Mouse (Mus musculus): ENCODE results near the gene Fig4.

The Fig4 gene

GRCm38 (mm10) chr10:41302689-41303431, at the start of gene Fig4:
Fig4 (minus strand) TSS chr10:41303260.
- DNase-seq (ENCODE audit: low spot score): peak; percentile 91

DNA sequence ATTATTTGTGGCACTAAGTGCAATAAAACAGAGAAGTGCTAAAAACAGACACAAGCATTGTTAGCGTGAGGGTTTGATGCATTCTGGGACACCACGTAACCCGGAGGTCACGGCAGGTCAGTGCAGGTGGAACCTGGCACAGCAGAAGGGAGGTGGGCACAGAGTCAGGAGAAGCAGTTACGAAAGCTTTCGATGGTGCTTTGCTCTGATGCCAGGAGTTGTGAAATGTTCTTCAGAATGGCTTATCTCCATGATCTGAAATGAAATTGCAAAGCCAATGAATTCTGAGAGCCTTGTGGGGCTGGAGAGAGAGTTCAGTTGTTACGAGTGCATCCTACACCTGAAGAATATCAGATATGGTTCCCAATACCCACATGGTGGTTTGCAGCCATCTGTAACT, 38.3 kb upstream of the Fig4 start:
- DNase-seq (ENCODE audit: low spot score): no peak

DNA sequence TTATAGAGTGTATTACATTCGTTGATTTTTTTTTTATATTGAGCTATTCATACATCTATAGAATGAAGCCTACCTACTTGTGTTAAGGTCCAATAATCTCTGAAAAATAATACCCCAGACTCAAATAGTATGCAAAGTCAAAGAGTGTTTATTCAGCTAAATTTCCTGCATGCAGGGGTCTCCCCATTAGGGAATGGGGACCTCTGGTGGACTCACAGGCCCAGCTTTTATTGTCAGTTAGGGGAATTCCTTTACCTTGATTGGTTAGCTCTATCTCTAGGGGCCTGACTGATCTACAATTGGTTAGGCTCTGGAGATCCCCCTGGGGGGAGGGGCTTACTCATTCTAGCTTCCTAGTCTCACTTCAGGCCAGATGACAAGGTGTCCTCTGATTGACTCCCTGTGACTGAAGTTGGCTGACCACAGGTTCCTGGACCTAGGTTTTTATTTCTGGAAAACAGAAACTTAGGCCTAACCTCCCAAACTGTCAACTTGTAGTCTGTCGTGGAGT, 29.5 kb upstream of the Fig4 start:
- no peak for DNase-seq (ENCODE audit: low spot score)

- DNase-seq (ENCODE audit: low spot score): no peak
Observed at GRCm38 (mm10) chr10:41315866-41316265, 12.8 kb upstream of the Fig4 start.

- DNase-seq (ENCODE audit: low spot score): no peak
Observed at GRCm38 (mm10) chr10:41308205-41308604, 5.1 kb upstream of the Fig4 start.

GRCm38 (mm10) chr10:41304961-41305455, 1.9 kb upstream of the Fig4 start:
- no peak for DNase-seq (ENCODE audit: low spot score)

DNA sequence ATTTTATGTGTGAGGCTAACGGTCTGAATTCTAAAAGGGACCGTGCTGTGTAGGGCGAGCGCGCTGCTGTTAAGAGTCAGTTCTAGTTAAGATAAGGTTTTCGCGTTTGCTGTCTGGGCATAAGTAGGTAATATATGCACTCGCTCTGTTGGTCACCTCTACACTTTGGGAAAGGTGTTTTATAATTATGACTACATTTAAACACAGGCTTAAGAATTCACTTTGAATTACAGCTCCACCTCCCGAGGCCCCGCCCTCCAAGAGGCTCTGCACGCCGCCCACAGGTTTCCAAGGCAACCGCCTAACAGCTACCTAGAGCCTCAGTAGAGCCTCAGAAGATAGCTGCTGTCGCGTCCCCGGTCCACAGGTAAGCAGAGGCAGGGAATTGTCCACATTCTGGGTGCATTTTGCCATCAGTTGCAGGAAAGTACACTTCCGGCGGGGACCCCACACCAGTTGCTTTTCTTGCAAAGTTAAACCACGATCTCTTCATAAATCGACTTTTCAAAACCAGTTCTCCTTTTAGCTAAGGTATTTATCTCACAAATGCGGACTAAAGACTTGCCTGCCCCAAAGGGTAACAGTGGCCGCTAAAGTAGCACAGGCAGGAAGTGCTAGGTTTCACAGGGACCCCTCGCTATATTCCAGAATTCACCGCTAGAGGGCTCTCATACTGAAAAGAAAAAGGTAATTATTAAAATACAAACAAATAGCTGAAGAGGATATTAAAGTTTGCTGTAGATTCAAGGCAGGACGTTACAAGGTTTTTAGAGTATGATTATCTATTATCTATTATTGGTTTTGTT, 782 bp upstream of the Fig4 start, which contains the start of gene Ak9:
Gene Ak9 (plus strand): TSS at position 342 of the 806 bp plus-strand sequence.
- peak; percentile 89 for DNase-seq (ENCODE audit: low spot score)

DNA sequence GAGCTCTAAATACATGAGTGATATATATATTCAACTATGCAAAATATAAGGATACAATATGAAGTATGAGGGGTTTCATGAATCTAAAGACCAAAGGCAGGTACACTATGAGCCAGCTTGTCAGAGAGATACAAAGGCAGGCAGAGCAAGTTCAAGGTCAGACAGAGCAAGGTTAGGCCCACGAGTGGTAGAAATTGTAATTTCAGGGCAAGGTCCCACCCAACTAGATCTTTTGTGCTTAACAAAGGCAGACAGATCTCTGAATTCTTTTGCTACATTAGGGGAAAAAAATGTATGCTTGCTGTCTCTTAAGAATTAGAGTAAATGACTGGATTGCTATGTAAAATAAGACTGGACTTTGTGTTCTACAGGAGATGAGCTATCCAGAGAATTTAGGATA, 2.9 kb downstream of the Fig4 start:
- DNase-seq (ENCODE audit: low spot score): no peak

- DNase-seq (ENCODE audit: low spot score): no peak
Observed at GRCm38 (mm10) chr10:41295145-41295544, 7.9 kb downstream of the Fig4 start.

DNA sequence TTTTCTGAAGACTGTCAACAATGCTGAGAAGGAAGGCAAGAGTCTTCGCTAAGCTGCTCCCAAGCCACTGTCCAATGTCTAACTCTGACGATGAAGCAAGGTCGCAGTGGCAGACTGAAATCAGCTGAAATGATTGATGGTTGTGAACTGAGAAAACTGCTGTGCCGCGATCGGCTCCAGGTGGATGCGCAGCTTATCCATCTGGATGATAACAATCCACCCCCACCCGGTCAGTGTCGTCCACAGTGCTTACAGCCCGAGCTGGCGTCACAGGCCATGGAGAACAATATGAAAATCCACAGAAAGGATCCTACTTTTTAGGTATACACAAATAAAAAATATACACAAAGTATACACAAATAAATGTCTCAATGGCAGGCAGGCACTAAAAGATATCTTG, 8.3 kb downstream of the Fig4 start:
- DNase-seq (ENCODE audit: low spot score): no peak

DNA sequence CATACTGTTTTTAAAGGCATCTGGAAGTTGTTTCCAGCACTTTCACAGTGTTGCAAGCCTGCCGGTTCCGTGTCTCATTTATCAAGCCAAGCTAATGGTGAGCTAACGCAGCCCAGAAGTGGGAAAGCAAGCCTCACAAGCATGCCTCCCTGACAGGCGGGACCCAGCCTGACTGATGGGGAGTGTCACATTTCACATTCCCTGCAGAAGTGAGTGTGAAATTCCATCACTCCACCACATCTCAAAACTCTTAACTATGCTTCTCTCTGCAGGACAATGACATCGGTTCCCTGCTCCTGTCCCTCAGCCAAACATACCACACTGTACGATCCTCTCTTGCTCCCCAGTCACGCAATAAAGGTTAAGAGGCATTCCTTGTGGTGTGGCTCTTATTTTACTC, 10.0 kb downstream of the Fig4 start:
- DNase-seq (ENCODE audit: low spot score): peak; percentile 54

- DNase-seq (ENCODE audit: low spot score): no peak
Observed at GRCm38 (mm10) chr10:41291021-41291420, 12.0 kb downstream of the Fig4 start.

DNA sequence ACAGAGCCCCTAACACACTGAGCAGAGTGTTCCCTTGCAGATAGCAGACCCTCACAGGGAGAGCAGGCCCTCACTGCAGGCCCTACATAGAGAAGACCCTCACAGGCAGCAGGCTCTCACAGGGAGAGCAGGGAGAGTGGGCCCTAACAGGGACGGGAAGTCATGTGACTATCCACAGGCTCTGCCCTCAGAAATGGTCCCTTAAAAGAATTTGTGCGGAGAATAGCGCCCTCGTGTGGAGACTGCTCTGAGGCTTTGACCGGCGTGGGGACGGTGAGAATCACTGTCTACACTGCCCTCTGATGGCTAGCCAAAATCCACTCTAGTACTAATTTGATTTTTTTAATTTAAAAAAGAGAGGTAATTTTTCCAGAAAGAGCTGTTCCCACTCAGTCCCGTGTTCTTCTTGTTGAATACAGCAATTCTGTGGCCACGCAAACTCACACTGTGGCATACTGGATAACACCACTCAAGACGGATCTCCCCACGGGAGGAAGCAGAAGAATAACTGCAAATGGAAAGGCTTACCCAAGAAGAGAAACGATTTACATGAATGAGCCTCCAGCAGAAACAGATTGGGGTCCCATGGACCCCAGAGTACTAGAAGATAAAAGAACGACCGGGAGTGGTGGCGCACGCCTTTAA, 14.2 kb downstream of the Fig4 start:
- peak; percentile 82 for DNase-seq (ENCODE audit: low spot score)

- no peak for DNase-seq (ENCODE audit: low spot score)
Observed at GRCm38 (mm10) chr10:41288074-41288473, 15.0 kb downstream of the Fig4 start.

DNA sequence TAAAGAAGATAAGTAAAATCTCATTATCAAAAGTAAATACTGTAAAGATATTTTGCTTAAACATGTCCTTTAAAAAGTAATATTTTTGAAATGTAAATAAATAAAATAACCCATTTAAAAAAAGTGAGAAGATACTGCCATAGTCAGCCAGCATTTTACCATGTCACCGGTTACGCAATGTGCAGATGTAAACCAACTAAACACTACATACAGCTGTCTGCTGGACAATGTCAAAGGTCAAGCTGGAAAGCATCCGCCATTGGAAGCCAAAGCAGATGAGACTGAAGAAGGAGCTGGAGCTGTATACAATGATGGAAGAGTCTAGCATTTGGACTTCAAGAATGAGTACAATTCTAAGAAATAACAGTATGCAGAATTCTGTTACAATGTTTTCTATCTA, 15.4 kb downstream of the Fig4 start:
- DNase-seq (ENCODE audit: low spot score): no peak

DNA sequence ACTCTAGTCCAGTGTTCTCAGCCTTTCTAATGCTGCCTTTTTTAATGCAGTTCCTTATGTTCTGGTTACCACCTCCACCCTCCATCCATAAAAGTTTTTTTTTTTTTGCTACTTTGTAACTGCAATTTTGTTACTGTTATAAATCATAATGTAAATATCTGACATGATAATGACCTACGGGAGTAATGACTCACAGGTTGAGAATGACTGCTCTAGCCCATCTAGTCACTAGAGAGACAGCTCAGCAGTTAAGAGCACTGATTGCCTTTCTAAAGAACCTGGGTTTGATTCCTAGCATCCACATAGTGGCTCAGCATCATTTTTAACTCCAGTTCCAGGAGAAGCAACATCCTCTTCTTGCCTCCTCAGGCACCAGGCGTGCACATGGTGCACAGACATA, 21.0 kb downstream of the Fig4 start:
- no peak for DNase-seq (ENCODE audit: low spot score)

- DNase-seq (ENCODE audit: low spot score): no peak
Observed at GRCm38 (mm10) chr10:41280796-41281195, 22.3 kb downstream of the Fig4 start.

- DNase-seq (ENCODE audit: low spot score): no peak
Observed at GRCm38 (mm10) chr10:41280177-41280576, 22.9 kb downstream of the Fig4 start.

DNA sequence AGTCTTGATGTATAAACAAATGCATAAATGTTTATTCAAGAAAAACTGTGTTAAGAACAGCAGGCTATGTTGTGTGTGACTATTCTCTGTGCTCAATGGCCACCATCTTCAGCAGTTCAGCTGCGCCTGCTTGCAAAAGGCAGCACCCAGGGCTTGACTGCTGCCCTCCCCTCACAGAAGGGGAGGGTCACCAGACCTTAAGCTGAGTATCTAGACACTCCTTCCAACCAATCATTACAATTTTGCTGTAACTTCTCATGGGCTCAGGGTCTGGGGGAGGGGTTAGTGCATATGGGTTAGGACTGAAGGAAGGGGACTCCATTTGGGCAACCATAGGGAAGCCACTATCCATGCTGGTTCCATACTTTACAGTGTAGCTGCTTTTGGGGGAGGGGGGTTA, 24.3 kb downstream of the Fig4 start:
- no peak for DNase-seq (ENCODE audit: low spot score)

DNA sequence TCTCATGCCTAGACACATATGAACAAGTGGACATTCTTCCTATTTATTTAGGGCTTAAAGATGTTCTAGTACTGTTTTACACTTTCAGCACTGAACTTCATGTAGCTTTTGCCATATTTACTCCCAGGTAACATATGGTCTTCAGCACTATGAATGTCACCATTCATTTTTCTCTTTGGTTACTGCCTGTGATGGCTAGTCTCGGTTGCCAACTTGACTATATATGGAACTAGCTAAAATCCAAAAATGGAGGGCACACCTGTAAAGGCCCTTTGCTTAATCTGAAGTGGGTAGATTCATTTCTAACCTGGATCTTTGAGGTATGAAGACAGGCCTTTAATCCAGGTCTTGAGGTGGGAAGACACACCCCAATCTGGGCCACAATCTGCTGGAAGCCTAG, 28.2 kb downstream of the Fig4 start:
- DNase-seq (ENCODE audit: low spot score): no peak

- DNase-seq (ENCODE audit: low spot score): peak; percentile 28
Observed at GRCm38 (mm10) chr10:41271860-41272259, 31.2 kb downstream of the Fig4 start.

DNA sequence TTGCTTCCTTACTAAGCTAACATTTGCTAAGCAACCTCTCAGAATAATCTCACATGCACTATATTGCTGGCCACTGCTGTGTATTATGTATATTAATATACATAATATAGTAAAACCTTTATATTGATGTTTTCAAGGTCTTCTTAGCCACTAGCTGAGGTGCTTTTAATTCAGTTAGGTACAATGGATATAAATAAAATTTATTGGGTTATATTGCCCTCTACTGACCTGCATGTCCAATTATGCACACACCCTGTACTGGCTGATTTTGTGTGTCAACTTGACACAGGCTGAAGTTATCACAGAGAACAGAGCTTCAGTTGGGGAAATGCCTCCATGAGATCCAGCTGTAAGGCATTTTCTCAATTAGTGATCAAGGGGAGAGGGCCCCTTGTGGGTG, 41.2 kb downstream of the Fig4 start:
- no peak for DNase-seq (ENCODE audit: low spot score)

DNA sequence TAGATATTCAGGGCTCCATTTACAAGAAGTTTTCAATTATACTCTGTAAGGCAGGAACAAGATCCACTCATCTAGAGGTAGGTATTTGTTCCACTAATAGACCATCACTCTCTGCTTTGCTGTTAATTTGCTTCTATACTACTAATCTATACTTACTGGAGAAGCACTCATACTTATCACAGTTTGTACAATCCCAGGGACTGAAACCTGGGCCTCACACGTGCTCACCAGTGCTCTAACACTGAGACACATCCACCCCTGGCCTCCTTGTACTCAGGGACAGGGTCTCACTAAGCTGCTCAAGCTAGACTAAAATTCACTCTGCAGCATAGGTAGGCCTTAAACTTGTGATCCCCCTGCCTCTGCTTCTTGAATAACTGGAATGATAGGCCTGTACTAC, 41.8 kb downstream of the Fig4 start:
- DNase-seq (ENCODE audit: low spot score): no peak
